Mouse (Mus musculus) forebrain, embryonic 15.5 days (tissue): Measurements from ENCODE around the gene Sash1. TPM values are rescaled to one million over a fixed set of nuclear protein-coding genes. Genes with fewer than 3 reads are reported as not detected.

Source experiments
- ATAC-seq: fragments of 200-750 bp; cut with Nextera tagmentation; replicated peaks from 2 replicates; pipeline ENCODE4 v1.8.0; 2017; ENCODE audit warnings: mild to moderate bottlenecking, moderate TSS enrichment, moderate library complexity
- H3K27ac ChIP-seq: fragments of 300-500 bp; sonication (generic); replicated peaks from 2 replicates; pipeline ENCODE4 v1.5.1; 2015; ENCODE audit warnings: mild to moderate bottlenecking, inconsistent platforms
- H3K27me3 ChIP-seq: fragments of 300-500 bp; sonication (generic); 2 replicates; pipeline ENCODE4 v1.6.1; 2015; ENCODE audit warnings: inconsistent platforms
- H3K36me3 ChIP-seq: fragments of 300-500 bp; sonication (generic); 2 replicates; pipeline ENCODE4 v1.6.1; 2015; ENCODE audit warnings: mild to moderate bottlenecking, inconsistent platforms
- H3K4me1 ChIP-seq: fragments of 300-500 bp; sonication (generic); 2 replicates; pipeline ENCODE4 v1.6.1; 2015; ENCODE audit warnings: inconsistent platforms
- H3K4me2 ChIP-seq: fragments of 300-500 bp; sonication (generic); replicated peaks from 2 replicates; pipeline ENCODE4 v1.6.1; 2015; ENCODE audit warnings: mild to moderate bottlenecking, inconsistent platforms
- H3K4me3 ChIP-seq: fragments of 300-500 bp; sonication (generic); 2 replicates; pipeline ENCODE4 v1.5.1; 2015; ENCODE audit warnings: mild to moderate bottlenecking, inconsistent platforms
- H3K9ac ChIP-seq: fragments of 300-500 bp; sonication (generic); replicated peaks from 2 replicates; pipeline ENCODE4 v1.6.1; 2015; ENCODE audit warnings: mild to moderate bottlenecking, inconsistent platforms
- H3K9me3 ChIP-seq: fragments of 300-500 bp; sonication (generic); 2 replicates; pipeline ENCODE4 v1.6.1; 2016; ENCODE audit warnings: inconsistent platforms
- WGBS: fragments of 180-500 bp; shearing (Covaris S2); methylation state at CpG from one replicate; pipeline ENCODE4 v1.1.7; 2015; ENCODE audit warnings: mixed read lengths; 5-methylcytosine and 5-hydroxymethylcytosine counted together
- polyA plus RNA-seq: library from polyadenylated mRNA; unstranded; fragments of >200 nt; fragmentation: Nextera tagmentation; extraction: Ambion mirVana; gene quantifications from 2 replicates; pipeline ENCODE4 v1.2.1, GENCODE M21; 2015

Gene Sash1
- polyA plus RNA-seq, 1 experiment from 2014 or later = 1.7 TPM

DNA sequence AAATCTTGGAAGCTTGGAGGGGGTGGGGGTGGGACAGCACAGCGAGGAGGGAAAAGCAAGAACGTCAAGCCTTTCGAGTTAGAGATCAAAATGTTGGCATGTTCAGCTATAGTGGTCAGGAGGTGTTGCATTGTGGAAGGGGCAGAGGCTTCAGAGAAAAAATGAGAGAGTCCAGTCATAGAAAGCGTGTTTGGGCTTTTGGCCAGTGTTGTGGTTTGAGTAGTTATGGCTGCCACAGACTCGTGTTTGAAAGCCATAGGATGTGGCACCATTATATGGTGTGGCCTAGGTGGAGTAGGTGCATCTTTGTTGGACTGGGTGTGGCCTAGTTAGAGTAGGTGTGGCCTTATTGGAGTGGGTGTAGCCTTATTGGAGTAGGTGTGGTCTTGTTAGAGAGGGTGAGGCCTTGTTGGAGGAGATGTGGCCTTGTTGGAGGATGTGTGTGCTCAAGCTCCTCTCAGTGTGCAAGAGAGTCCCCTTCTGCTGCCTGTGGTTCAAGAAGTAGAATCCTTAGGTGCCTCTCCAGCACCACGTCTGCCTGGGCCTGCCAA lies 9.2 kb upstream of the Sash1 start:
- Histone ChIP-seq H3K27ac (no peak overlapping the region), H3K27me3 (no peaks in the 10 kb centered on the region), H3K4me1 (no peaks in the 10 kb centered on the region), H3K36me3 (no peaks in the 10 kb centered on the region), H3K4me3 (no peak overlapping the region), H3K4me2 (no peak overlapping the region), H3K9me3 (no peaks in the 10 kb centered on the region), H3K9ac (no peak overlapping the region)
- WGBS = 96% methylated on average over 6 of the region's 6 CpGs
- no peak for ATAC-seq

DNA sequence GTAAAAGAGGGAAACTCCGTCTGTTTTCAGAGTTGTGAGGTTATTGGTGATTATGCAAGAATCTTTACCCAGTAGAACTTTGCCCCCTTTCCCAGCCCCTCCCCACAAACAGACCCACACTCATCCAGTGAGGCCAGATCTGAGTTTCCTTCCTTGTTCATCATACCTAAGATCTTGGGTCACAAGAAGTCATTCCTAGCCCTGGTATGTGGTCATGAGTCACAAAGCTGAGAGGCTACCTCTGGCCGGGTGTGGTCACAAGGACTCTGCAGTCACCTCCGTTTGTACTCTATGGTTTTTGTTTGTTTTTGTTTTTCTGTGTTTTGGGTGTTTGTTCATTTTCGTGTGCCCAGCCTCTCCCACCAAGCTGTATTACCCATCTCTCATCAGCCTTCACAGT lies 4.6 kb upstream of the Sash1 start:
- Histone ChIP-seq H3K9me3 (no peaks in the 10 kb centered on the region), H3K4me3 (no peak overlapping the region), H3K4me1 (peaks cover 7% of the 10 kb centered on the region; the same call in 1 of the 2 replicates), H3K27ac (no peak overlapping the region), H3K27me3 (peaks cover 7% of the 10 kb centered on the region; the same call in 1 of the 2 replicates), H3K9ac (no peak overlapping the region), H3K4me2 (no peak overlapping the region), H3K36me3 (no peaks in the 10 kb centered on the region)
- no peak for ATAC-seq
- 91% methylated on average over 4 of the region's 4 CpGs for WGBS

DNA sequence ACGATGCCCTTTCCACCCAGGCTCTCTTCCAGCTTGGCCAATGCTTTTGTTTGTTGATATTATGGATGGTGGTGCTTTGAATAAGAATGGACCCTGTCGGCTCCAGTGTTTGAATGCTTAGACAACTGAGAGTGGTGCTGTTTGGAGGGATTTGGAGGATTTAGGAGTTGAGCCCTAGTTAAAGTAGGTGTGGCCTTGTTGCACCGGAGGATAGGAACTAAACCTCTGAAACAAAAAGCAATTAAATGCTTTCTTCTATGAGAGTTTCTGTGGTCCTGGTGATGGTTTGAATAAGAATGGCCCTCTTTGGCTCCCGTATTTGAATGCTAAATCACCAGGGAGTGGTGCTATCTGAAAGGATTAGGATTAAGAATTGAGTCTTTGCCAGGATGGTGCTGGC lies 3.5 kb upstream of the Sash1 start:
- H3K4me3 ChIP-seq = no peak overlapping the region

DNA sequence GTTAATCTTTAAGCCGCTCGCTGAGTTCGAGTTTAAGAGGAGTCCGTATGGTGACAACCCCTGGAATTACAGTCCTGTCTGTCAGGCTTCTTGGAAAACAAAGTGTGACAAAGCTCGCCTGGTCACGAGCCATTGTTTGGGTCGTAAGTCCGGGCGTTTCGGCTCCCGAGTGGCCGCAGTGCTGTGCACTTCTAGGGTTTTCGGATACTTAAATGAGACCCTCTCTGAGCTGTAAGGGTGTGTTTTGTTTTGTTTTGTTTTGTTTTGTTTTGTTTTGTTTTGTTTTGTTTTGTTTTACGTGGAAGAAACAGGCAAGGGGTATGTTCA lies 621 bp upstream of the Sash1 start:
- WGBS = 1% methylated on average over 14 of the region's 14 CpGs
- peak overlapping the region; percentile 77 for H3K27ac ChIP-seq
- ATAC-seq = no peak

More for the DNA sequence above, 3.5 kb upstream of the Sash1 start:
- WGBS = 7% methylated on average over 4 of the region's 4 CpGs
- peaks cover 12% of the 10 kb centered on the region for H3K4me1 ChIP-seq
- no peak overlapping the region for H3K4me2 ChIP-seq
- H3K27me3 ChIP-seq = peaks cover 13% of the 10 kb centered on the region; the same call in 1 of the 2 replicates
- H3K9me3 ChIP-seq = no peaks in the 10 kb centered on the region
- H3K27ac ChIP-seq = no peak overlapping the region
- no peak for ATAC-seq
- H3K36me3 ChIP-seq = no peaks in the 10 kb centered on the region
- H3K9ac ChIP-seq = no peak overlapping the region

DNA sequence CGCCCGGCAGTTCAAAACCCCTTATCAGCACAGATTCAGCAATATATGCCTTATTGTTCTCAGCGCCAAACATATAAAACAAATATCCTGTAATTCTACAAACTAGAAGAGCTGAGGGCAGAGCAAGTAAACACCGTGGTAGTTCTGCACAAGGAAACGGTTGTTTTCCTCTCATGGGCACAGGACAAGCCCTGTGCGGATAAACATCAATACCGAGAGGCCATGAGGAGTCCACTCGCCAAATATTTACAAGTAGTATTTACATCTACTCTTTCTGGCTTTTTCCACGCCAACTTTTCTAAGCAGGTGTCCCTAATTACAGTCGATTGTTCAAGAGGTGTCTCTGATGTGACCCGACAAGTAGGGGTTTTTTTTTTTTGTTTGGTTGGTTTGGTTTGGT lies 669 bp downstream of the Sash1 start:
- peaks cover 14% of the 10 kb centered on the region; the same call in 1 of the 2 replicates for H3K27me3 ChIP-seq
- no peak overlapping the region for H3K27ac ChIP-seq
- no peaks in the 10 kb centered on the region for H3K9me3 ChIP-seq
- H3K9ac ChIP-seq = peak overlapping the region; percentile 38; the same call in 1 of the 2 replicates
- WGBS = 5% methylated on average over 11 of the region's 11 CpGs
- peaks cover 12% of the 10 kb centered on the region for H3K4me1 ChIP-seq
- H3K4me3 ChIP-seq = peak overlapping the region; percentile 55
- no peak for ATAC-seq
- H3K4me2 ChIP-seq = peak overlapping the region; percentile 71
- no peaks in the 10 kb centered on the region for H3K36me3 ChIP-seq

More for the DNA sequence above, 621 bp upstream of the Sash1 start:
- Histone ChIP-seq H3K4me1 (peaks cover 12% of the 10 kb centered on the region), H3K4me2 (peak overlapping the region; percentile 71), H3K27me3 (peaks cover 14% of the 10 kb centered on the region; the same call in 1 of the 2 replicates), H3K4me3 (peak overlapping the region; percentile 55), H3K9me3 (no peaks in the 10 kb centered on the region), H3K36me3 (no peaks in the 10 kb centered on the region), H3K9ac (peak overlapping the region; percentile 38)

DNA sequence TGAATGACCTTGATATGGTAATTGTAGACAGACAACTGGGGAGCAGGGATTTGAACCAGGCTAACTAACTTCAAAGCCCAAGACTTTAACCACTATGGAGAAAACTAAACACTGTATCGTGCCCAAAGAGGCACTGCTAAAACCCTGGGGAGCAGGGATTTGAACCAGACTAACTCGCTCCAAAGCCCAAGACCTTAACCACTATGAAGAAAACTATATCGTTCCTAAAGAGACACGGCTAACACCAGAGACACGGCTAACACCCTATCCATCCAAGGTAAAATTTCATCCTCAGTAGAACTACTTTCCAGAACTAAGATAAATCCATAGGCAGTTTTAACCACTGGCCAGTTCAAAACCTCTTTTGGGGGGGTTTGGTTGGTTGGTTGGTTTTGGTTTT lies 1.3 kb downstream of the Sash1 start:
- H3K4me2 ChIP-seq = 0 out of 2 replicates have a peak overlapping the region, but pooled peaks have one; percentile 4
- H3K4me3 ChIP-seq = 0 out of 2 replicates have a peak overlapping the region, but pooled peaks have one; percentile 55
- H3K27ac ChIP-seq = no peak overlapping the region
- H3K9ac ChIP-seq = no peak overlapping the region
- H3K4me1 ChIP-seq = peaks cover 12% of the 10 kb centered on the region
- ATAC-seq = no peak
- H3K27me3 ChIP-seq = peaks cover 14% of the 10 kb centered on the region; the same call in 1 of the 2 replicates
- 63% methylated on average over 5 of the region's 5 CpGs for WGBS
- H3K9me3 ChIP-seq = no peaks in the 10 kb centered on the region
- no peaks in the 10 kb centered on the region for H3K36me3 ChIP-seq

DNA sequence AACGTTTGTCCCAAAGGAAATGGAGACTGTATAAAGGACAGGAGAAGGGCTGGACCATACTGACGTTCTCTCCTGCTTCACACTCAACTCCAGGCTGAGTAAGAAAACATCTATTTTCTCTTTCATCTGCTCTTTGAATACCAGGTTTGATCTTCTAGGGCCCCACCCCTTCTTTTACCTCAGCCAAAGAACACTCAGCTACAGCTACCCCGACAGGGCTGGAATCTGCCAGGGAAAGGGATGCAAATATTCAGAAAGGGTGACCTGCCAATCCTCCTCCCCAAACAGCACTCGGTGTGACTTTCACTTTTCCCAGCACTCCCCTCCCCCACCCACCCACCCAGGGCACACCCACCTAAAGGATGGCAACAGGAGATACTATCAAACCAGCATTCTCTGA lies 2.2 kb downstream of the Sash1 start:
- Histone ChIP-seq H3K27me3 (peaks cover 14% of the 10 kb centered on the region; the same call in 1 of the 2 replicates), H3K4me1 (peaks cover 12% of the 10 kb centered on the region), H3K36me3 (no peaks in the 10 kb centered on the region), H3K4me2 (no peak overlapping the region), H3K27ac (no peak overlapping the region), H3K4me3 (no peak overlapping the region), H3K9me3 (no peaks in the 10 kb centered on the region), H3K9ac (no peak overlapping the region)
- ATAC-seq = no peak
- 17% methylated on average over 4 of the region's 4 CpGs for WGBS

DNA sequence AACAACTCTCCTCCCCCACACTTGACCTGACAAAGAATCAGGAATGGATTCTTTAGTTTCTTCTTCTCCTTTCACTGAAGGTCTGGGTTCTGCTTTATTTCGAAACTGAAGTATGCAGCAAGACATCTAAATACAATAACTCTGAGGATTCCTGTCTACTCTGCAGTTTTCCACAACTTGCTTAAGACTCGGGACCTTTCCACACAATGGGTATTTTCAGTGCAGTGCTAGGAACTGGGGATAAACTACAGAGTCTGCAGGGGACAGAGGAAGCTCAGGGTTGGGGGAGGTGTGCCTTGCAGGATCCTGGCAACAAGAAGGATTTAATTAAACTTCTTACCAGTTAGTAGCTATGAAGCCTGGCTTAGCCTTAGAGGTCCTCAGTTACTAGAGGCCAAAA lies 4.1 kb downstream of the Sash1 start:
- no peak overlapping the region for H3K9ac ChIP-seq
- ATAC-seq = no peak
- 8% methylated on average over 2 of the region's 2 CpGs for WGBS
- peaks cover 14% of the 10 kb centered on the region; the same call in 1 of the 2 replicates for H3K27me3 ChIP-seq
- H3K4me3 ChIP-seq = no peak overlapping the region
- H3K4me2 ChIP-seq = no peak overlapping the region
- peaks cover 12% of the 10 kb centered on the region for H3K4me1 ChIP-seq
- H3K9me3 ChIP-seq = no peaks in the 10 kb centered on the region
- H3K27ac ChIP-seq = no peak overlapping the region
- H3K36me3 ChIP-seq = no peaks in the 10 kb centered on the region

DNA sequence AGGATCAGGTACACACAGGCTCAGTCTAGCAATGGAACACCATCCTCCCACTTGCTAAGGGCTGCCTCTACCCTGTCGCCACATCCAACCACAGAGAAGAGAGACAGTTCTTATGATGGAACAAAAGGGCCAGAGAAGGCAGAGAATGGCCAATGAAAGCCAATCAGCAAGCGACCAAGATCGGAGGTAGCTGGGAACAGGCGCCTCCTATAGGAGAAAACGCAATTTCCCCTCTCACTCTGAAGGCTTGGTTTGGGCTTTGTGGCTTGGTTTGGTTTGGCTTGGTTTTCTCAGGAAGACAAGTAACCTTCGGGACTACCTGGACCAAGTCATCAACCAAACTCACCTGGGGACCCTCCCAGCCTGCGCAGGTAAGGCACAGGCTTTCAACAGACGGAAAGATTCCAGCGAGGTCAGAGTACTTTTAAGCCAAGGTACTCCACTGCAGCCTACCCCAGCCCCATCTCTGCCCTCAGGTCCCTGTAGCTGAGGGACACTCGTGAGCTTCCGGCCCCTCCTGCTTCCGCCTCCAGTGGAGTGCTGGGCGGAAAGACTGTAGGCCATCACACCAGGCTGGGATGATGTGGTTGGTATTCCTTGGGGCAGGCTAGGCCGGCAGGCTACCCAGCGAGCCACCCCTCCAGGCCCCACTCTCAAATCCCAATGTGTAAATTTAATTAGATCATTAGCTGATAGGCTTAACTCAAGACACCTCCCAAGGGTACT lies 4.8 kb downstream of the Sash1 start:
- no peaks in the 10 kb centered on the region for H3K9me3 ChIP-seq

DNA sequence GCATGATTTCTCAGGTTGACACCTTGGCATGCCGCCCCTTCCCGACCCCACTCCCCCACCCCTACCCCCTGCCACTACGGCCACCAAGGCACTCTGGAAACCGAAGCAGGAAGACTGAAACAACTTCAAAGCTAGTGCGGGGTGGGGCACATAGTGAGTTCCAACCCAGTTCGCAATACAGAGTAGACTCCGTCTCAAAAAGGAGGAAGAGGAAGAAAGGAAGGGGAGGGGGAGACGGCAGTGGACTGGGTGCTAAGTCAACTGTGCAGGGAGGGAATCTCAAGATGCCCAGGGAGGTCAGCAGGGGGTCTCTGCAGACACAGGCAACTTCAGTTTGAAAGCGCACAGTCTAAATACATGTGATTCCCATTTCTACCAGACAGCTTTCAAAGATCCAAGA lies 7.0 kb downstream of the Sash1 start:
- ATAC-seq = no peak; the same call in 1 of the 2 replicates
- Histone ChIP-seq H3K9ac (no peak overlapping the region), H3K27me3 (no peaks in the 10 kb centered on the region), H3K4me2 (no peak overlapping the region), H3K36me3 (no peaks in the 10 kb centered on the region), H3K4me3 (no peak overlapping the region), H3K27ac (no peak overlapping the region), H3K4me1 (no peaks in the 10 kb centered on the region), H3K9me3 (no peaks in the 10 kb centered on the region)
- WGBS = 46% methylated on average over 9 of the region's 9 CpGs

More for the DNA sequence above, 4.8 kb downstream of the Sash1 start:
- no peak for ATAC-seq
- Histone ChIP-seq H3K9ac (no peak overlapping the region), H3K4me1 (peaks cover 8% of the 10 kb centered on the region), H3K27me3 (peaks cover 11% of the 10 kb centered on the region; the same call in 1 of the 2 replicates), H3K4me2 (no peak overlapping the region), H3K4me3 (no peak overlapping the region), H3K36me3 (no peaks in the 10 kb centered on the region), H3K27ac (no peak overlapping the region)
- WGBS = 45% methylated on average over 15 of the region's 15 CpGs

DNA sequence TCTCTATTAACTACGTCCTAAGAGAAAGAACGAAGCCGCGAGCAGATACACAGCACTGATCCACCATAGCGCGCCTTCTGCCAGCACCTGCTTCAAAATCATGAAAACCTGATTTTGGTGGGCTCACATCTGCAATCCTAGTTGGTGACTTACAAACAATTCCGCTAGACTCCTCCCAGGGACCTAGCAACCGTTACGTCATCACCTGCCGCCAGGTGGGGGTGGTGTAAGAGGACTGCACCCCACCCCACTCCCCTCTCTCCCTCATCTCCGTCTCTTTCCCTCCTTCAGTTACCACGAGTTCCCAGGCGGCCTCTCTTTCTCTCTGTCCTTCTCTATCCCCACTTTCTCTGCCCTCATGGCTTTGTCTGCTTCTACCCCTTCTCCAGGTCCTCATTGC lies 7.5 kb downstream of the Sash1 start:
- Histone ChIP-seq H3K9me3 (no peaks in the 10 kb centered on the region), H3K27ac (no peak overlapping the region), H3K4me2 (no peak overlapping the region), H3K4me1 (no peaks in the 10 kb centered on the region), H3K9ac (no peak overlapping the region), H3K4me3 (no peak overlapping the region), H3K36me3 (no peaks in the 10 kb centered on the region), H3K27me3 (no peaks in the 10 kb centered on the region)
- no peak for ATAC-seq
- 80% methylated on average over 13 of the region's 13 CpGs for WGBS

DNA sequence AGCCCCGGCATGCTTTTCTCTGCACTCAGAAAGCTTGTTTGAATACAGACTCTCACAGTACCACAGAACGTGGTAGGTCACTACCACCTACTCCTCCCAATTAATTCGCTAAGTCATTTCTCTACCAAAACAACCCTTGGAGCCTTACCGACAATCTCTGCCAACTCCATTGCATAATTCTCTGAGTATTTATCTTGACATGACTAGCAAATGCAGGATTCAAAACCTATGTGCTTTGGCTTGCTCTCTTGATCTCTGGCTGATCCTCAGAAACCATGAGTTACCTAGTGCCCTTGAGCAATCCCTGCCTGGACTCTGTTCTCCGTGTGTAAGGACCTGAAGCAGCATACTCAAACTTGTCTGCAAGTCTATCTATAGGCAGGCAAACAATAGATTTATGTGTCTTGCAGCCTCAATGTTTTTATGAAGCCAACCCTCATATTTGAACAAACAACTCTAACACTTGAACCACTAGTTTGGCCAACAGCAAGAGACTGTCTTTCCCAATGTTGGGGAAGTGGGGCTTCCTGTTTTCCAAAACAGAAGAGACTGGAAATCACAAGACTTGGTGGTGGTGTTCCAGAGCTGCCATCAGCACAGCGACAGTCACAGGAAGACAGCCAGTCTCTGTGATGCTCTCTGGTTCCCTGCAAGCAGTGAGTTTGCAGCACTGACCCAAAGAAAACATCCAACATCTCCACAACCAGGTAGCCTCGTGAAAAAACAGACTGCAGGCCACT lies 12.1 kb downstream of the Sash1 start:
- H3K27me3 ChIP-seq = no peaks in the 10 kb centered on the region
- no peak for ATAC-seq
- H3K9ac ChIP-seq = no peak overlapping the region
- no peaks in the 10 kb centered on the region for H3K36me3 ChIP-seq
- no peaks in the 10 kb centered on the region for H3K9me3 ChIP-seq
- H3K27ac ChIP-seq = no peak overlapping the region
- no peak overlapping the region for H3K4me3 ChIP-seq
- no peaks in the 10 kb centered on the region for H3K4me1 ChIP-seq
- no peak overlapping the region for H3K4me2 ChIP-seq
- WGBS = 76% methylated on average over 7 of the region's 7 CpGs
